Mouse (Mus musculus): Measurements from ENCODE around the gene Rpl36-ps4. TPM values are rescaled to one million over a fixed set of nuclear protein-coding genes. Genes with fewer than 3 reads are reported as not detected.
A peak's percentile ranks its signal among the peaks of the same experiment; 100 is the strongest.
"Not testable (repeated sequence)": the region's sequence is repeated elsewhere in the genome, so short reads cannot be mapped to it uniquely, and the experiment has no call there.

Rpl36-ps4 gene
- total RNA-seq, 2 experiments from 2014 or later, result not detected

DNA sequence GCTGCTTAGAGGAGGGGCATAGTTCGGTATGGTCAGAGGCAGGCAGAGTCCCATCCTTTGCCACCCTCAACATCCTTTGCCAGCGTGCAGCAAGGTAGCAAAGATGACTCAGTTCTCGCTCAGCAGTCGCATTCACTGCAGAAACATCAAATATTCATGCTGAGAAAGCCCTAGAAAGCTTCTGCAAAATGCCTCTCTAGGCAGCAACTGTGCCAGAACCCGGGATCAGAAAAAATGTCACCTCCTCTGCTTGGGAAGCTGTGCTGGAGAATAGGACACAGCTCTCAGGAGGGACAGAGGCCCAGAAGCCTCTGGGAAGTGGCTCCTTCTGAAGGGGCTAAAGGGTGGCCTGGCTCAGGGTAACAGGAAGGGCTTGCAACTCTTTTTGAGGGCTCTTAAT lies 2.7 kb upstream of the Rpl36-ps4 start:
- DNase-seq (ENCODE audit: extremely low spot score in 1 of 2, low spot score in 2 of 2), result no peak
- intact Hi-C loops (cut with DNase I), result no loop called here

DNA sequence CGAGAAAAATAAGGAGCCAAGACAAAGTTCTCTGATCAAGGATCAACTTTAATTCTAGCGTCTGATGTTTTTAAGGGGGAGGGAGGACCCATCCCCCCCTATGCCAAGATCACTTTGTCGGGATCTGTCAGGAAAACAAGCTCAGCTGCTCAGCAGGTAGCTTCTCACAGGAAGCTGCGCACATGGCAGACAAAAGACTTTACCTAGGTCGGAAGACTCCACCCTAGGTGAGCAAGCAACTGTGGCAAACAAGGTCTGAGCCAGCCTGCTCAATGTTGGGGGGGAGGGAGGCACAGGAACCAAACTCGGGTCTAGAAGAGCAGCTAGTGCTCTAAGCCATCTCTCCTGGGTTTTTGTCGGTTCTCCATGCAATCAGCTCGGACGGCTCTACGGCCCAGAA lies 13.5 kb downstream of the Rpl36-ps4 start:
- intact Hi-C loops (cut with DNase I), result no loop called here
- DNase-seq (ENCODE audit: extremely low spot score in 1 of 2, low spot score in 2 of 2), result no peak

GRCm38 (mm10) chr17:87934736-87935135 lies 14.0 kb downstream of the Rpl36-ps4 start:
- intact Hi-C loops (cut with DNase I), result no loop called here
- no peak for DNase-seq (ENCODE audit: extremely low spot score in 1 of 2, low spot score in 2 of 2)

- no peak for DNase-seq (ENCODE audit: extremely low spot score in 1 of 2, low spot score in 2 of 2)
- intact Hi-C loops (cut with DNase I), result no loop called here
These were observed 15.4 kb downstream of the Rpl36-ps4 start for GRCm38 (mm10) chr17:87936156-87936555.

DNA sequence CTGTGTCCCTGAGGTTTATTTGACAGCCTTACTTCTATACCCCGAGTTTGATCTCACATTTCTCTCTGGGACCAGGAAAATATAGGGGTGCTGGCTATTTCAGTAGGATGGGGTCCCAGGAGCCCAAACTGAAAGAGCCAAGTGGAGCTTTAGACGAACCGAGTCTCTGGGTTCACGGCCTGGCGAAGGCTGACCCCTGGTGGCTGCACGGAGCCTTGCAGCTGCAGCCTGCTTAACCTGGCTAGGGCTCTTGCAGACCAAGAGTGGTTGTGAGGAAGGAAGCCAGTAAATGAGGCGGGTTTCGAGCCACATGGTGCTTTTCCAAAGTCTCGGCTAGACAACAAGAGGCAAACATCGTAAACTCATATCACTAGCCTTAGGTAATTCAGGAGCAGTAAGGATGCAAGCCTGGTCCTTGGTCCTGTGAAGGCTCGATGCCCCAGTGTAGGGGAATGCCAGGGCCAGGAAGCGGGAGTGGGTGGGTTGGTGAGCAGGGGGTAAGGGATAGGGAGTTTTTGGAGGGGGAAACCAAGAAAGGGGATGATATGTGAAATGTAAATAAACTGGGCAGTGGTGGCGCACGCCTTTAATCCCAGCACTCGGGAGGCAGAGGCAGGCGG lies 28.3 kb downstream of the Rpl36-ps4 start:
- intact Hi-C loops (cut with DNase I), result loop anchor here (1.0 to 10.0 kb wide), 4 partner anchors 67 to 344 kb away; partner anchors contain the start of gene Kcnk12
- peak; percentile 77 to 78 for DNase-seq (ENCODE audit: extremely low spot score in 1 of 2, low spot score in 2 of 2)

DNA sequence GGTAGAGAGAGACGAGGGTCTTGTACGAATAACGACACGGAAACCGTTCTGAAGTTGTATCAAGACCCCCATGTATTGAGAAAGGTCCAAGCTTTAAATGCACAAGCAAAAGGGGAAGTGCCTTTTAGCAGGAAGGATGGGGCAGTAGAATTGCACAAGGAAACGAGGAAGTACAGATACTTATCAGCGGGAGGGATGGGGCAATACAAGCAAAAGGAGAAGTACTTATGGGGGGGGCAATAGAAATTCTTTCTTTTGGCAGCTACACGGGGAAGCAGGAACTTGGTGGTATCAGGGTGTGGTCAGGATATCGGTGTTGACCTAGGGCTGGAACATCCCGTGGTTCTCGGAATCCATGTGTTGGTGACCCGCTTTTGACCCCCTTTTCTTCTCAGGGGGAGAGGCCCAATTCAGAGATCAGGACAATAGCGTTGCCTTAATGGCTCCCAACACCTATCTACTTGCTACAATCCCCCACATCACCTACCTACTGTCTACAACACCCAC lies 33.9 kb downstream of the Rpl36-ps4 start:
- DNase-seq (ENCODE audit: extremely low spot score in 1 of 2, low spot score in 2 of 2); intact Hi-C loops (cut with DNase I): not testable (repeated sequence)

DNA sequence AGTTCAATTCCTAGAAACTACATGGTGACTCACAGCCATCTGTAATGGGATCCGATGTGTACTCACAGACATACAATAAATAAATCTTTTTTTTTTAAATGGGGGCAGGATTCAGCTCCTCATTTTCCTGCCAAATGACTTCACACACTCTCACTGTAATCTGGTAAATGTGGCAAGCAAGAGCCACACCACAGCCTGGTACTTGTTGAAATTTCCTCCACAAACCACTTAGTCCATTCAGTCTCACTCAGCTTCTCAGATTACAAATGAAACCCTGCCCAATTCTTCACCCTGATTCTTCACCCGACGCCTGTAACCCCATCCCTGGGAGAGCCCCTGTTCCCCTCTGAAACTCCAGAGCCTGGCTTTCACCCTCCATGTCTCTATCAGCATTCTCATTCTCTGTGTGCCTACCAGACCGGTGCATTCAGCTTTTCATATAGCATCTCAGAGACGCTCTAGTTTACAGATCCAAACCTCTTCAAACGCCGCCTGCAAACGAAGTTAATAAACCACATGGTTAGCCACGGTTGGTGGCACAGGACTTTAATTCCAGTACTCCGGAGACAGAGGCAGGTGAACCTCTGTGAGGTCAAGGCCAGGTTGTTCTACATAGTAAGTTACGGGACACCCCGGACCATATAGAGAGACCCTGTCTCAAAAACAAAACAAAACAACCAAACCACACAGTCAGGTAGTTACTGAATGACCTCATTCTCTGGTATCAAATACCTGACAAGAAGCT lies 36.5 kb downstream of the Rpl36-ps4 start:
- DNase-seq (ENCODE audit: extremely low spot score in 1 of 2, low spot score in 2 of 2), result no peak
- intact Hi-C loops (cut with DNase I), result no loop called here

- intact Hi-C loops (cut with DNase I), result no loop called here
- no peak for DNase-seq (ENCODE audit: extremely low spot score in 1 of 2, low spot score in 2 of 2)
These were observed 37.5 kb downstream of the Rpl36-ps4 start for GRCm38 (mm10) chr17:87958283-87958682.

DNA sequence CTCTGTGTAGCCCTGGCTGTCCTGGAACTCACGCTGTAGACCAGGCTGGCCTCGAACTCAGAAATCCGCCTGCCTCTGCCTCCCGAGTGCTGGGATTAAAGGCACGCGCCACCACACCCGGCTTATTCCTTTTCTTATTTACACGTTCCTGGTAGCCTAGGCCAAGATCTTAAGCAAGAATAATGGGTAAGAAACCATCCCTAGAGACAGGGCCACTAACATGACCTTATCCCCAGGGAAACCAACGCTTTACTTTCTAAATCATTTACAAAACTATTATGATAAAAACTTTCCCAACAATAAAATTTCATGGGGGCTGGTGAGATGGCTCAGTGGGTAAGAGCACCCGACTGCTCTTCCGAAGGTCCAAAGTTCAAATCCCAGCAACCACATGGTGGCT lies 38.6 kb downstream of the Rpl36-ps4 start:
- intact Hi-C loops (cut with DNase I), result not testable (repeated sequence)

DNA sequence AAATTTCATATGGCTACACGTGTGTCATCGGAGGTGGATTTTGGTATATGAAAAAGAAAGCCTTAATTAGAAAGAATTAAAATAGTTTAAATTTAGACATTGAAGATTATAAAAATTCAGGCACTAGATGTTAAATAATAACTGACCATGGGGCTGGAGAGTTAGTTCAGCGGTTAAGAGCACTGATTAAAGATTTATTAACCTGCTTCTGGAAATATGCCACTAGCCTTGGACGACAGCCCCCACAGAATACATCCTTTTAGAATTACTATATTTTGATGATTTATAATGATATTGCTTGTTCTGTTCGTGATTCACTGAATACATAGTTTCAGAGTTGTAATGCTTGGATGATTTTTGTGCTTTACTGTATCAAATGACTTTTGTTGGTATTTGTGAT lies 39.2 kb downstream of the Rpl36-ps4 start:
- intact Hi-C loops (cut with DNase I); DNase-seq (ENCODE audit: extremely low spot score in 1 of 2, low spot score in 2 of 2): not testable (repeated sequence)

More for the DNA sequence above, 38.6 kb downstream of the Rpl36-ps4 start:
- DNase-seq (ENCODE audit: extremely low spot score in 1 of 2, low spot score in 2 of 2), result not testable (repeated sequence)

DNA sequence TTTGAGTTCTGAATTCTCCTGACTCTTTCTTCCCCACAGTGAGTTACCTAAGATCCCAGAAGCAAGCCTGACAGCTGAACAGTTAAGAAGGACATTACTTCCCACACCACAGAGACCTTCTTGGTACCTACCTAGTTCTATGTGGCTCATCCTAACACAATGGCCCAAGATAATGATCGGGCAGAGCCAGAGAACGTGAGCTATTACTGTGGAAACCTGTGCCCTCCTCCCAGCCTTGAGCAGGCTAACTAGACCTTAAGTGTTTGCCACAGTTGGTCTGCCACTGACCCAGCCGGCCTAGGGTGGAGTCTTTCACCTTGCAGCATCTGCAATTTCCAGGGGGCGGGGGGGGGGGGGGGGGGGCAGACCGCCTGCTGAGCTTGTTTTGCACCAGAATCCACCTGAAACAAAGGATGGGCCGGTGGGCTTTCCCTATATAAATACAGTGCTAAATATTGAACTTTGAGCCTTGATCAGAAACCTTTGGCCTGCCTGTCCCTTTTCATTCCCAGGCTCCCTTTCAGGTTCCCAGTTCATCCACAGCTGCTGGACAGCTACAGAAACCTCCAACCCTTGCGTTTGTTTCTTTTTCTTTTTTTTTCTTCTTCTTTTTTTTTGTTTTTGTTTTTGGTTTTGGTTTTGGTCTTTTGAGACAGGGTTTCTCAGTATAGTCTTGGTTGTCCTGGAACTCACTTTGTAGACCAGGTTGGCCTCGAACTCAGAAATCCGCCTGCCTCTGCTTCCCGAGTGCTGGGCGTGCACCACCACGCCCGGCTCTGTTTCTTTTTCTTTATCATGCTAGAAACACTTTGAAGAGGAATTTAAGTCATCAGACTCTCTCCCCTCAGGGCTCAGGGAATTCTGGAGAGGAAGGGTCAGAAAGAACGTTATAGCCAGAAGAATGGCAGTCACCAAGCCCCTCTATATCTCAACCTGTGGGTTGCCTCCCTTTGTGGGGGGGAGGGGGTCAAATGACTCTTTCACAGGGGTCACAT lies 42.6 kb downstream of the Rpl36-ps4 start:
- intact Hi-C loops (cut with DNase I), result no loop called here
- DNase-seq (ENCODE audit: extremely low spot score in 1 of 2, low spot score in 2 of 2), result no peak

DNA sequence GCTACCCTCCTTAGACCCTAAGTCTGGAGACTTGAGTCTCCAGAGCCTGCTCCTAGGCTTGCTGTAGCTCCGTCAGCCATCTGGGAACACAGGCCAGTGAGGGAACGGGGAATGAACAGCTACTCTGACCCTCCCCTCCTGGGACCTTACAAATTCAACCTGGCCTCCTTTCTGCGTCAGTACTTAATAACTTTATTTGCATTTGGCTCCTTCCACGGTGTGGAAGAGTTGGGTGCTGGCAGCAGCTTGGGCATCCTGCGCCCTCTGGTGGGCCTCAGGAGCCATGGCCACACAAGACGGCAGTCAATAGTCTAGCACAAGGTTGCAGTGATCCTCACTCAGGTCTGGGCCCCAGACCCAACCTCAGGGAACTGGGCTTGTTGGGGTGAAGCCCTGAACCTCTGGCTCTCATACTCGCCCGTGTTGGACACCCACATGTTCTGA lies 47.7 kb downstream of the Rpl36-ps4 start:
- DNase-seq (ENCODE audit: extremely low spot score in 1 of 2, low spot score in 2 of 2); intact Hi-C loops (cut with DNase I): not testable (repeated sequence)

Other genes starting within 250 kb of the Rpl36-ps4 start
- gene Msh2, start 248.6 kb upstream of the Rpl36-ps4 start, total RNA-seq (2021), result 10 to 100 TPM; 31.4 to 33.6 TPM
- gene Kcnk12, start 123.0 kb upstream of the Rpl36-ps4 start, total RNA-seq (2021), result 10 to 100 TPM; 26.2 to 27.6 TPM
- gene Msh6, start 54.1 kb downstream of the Rpl36-ps4 start, total RNA-seq (2021), result 10 to 100 TPM; 13.6 to 14.4 TPM
- 100 to 1,000 TPM; 109 to 111 TPM for gene Fbxo11, start 144.3 kb downstream of the Rpl36-ps4 start, total RNA-seq (2021)

Measured in left cerebral cortex, postnatal 10 days (tissue).